Mouse (Mus musculus) forebrain, embryonic 12.5 days (tissue): ENCODE data around the gene Gtf2ird1. TPM values are rescaled to one million over a fixed set of nuclear protein-coding genes. Genes with fewer than 3 reads are reported as not detected.

Experiments
- ATAC-seq: fragments of 200-750 bp; cut with Nextera tagmentation; 2 replicates; pipeline ENCODE4 v1.8.0; 2017; ENCODE audit warnings: moderate TSS enrichment; ENCODE audit not compliant: low FRiP score
- H3K27ac ChIP-seq: fragments of 300-500 bp; sonication (generic); 2 replicates; pipeline ENCODE4 v1.5.1; 2016; ENCODE audit warnings: mild to moderate bottlenecking
- H3K27me3 ChIP-seq: fragments of 300-500 bp; sonication (generic); 2 replicates; pipeline ENCODE4 v1.6.1; 2016; ENCODE audit warnings: mild to moderate bottlenecking
- H3K36me3 ChIP-seq: fragments of 300-500 bp; sonication (generic); replicated peaks from 2 replicates; pipeline ENCODE4 v1.6.1; 2016; ENCODE audit warnings: mild to moderate bottlenecking
- H3K4me1 ChIP-seq: fragments of 300-500 bp; sonication (generic); 2 replicates; pipeline ENCODE4 v1.6.1; 2016
- H3K4me2 ChIP-seq: fragments of 300-500 bp; sonication (generic); 2 replicates; pipeline ENCODE4 v1.6.1; 2016; ENCODE audit warnings: mild to moderate bottlenecking, moderate library complexity
- H3K4me3 ChIP-seq: fragments of 300-500 bp; sonication (generic); replicated peaks from 2 replicates; pipeline ENCODE4 v1.5.1; 2016; ENCODE audit warnings: mild to moderate bottlenecking
- H3K9ac ChIP-seq: fragments of 300-500 bp; sonication (generic); 2 replicates; pipeline ENCODE4 v1.6.1; 2016; ENCODE audit warnings: mild to moderate bottlenecking
- H3K9me3 ChIP-seq: fragments of 300-500 bp; sonication (generic); 2 replicates; pipeline ENCODE4 v1.6.1; 2016
- whole genome bisulfite sequencing: fragments of 180-500 bp; shearing (Covaris S2); methylation state at CpG from one replicate; pipeline ENCODE4 v1.1.7; 2016; 5-methylcytosine and 5-hydroxymethylcytosine counted together
- polyA plus RNA-seq: library from polyadenylated mRNA; unstranded; fragments of >200 nt; fragmentation: Nextera tagmentation; extraction: Ambion mirVana; gene quantifications from 2 replicates; pipeline ENCODE4 v1.2.1, GENCODE M21; 2016

The Gtf2ird1 gene
- 111 and 112 TPM in 2 replicates for polyA plus RNA-seq

DNA sequence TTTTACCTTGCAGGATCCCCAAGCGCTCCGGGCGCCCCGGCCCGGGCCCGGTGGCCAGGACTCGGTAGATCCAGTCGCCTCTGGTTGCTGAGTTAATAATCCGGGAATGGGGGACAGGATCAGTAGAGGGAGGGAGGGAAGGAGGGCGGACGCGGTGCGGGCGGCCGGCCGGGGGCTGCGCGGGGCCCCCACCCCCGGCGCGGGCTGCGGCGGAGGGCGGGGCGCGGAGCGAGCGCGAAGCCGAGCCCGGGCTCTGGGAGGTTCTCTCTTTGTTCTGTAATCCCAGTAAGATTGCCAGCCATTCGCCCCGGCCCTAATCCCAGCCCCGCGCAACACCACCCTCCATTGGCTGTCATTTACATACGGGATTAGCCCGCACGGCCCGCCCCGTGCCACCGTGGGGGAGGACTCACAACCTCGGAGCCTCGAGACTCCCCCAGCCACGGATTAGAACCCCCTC, at the start of gene Gtf2ird1:
TSS of gene Gtf2ird1 (minus strand) at position 214 of the 460 bp plus-strand sequence.
- H3K36me3 ChIP-seq = peaks cover 17% of the 10 kb centered on the region
- H3K4me3 ChIP-seq = peak within 1 kb of the TSS; percentile 77
- H3K9ac ChIP-seq = peak within 1 kb of the TSS; percentile 90
- peak within 1 kb of the TSS; percentile 84 for H3K4me2 ChIP-seq
- 0% methylated on average over 37 of the region's 44 CpGs for WGBS
- H3K4me1 ChIP-seq = peaks cover 20% of the 10 kb centered on the region
- H3K27ac ChIP-seq = peak within 1 kb of the TSS; percentile 91
- no peaks in the 10 kb centered on the region for H3K27me3 ChIP-seq
- ATAC-seq = peak; percentile 90
- 0 out of 2 replicates have a peak, but pooled peaks cover 3% of the 10 kb centered on the region for H3K9me3 ChIP-seq

- Histone ChIP-seq H3K9ac (no peak overlapping the region), H3K4me3 (no peak overlapping the region), H3K9me3 (no peaks in the 10 kb centered on the region), H3K27ac (no peak overlapping the region), H3K4me2 (no peak overlapping the region), H3K36me3 (peaks cover 74% of the 10 kb centered on the region), H3K4me1 (peaks cover 5% of the 10 kb centered on the region; the same call in 1 of the 2 replicates), H3K27me3 (no peaks in the 10 kb centered on the region)
- ATAC-seq = no peak
- WGBS = 78% methylated on average over 9 of the region's 9 CpGs
Observed at GRCm38 (mm10) chr5:134505810-134506292, 49.3 kb upstream of the Gtf2ird1 start.

GRCm38 (mm10) chr5:134502591-134502990, 46.1 kb upstream of the Gtf2ird1 start:
- H3K36me3 ChIP-seq = peaks cover 71% of the 10 kb centered on the region

GRCm38 (mm10) chr5:134501453-134501852, 44.9 kb upstream of the Gtf2ird1 start:
- peaks cover 74% of the 10 kb centered on the region for H3K36me3 ChIP-seq
- no peak overlapping the region for H3K27ac ChIP-seq
- no peaks in the 10 kb centered on the region for H3K27me3 ChIP-seq
- H3K9me3 ChIP-seq = no peaks in the 10 kb centered on the region
- H3K4me1 ChIP-seq = peaks cover 5% of the 10 kb centered on the region; the same call in 1 of the 2 replicates
- WGBS = 88% methylated on average over 9 of the region's 9 CpGs
- ATAC-seq = no peak
- H3K4me3 ChIP-seq = no peak overlapping the region
- H3K9ac ChIP-seq = no peak overlapping the region
- no peak overlapping the region for H3K4me2 ChIP-seq

More at GRCm38 (mm10) chr5:134502591-134502990, 46.1 kb upstream of the Gtf2ird1 start:
- ATAC-seq = no peak
- no peaks in the 10 kb centered on the region for H3K9me3 ChIP-seq
- WGBS = 97% methylated on average over 18 of the region's 18 CpGs
- no peaks in the 10 kb centered on the region for H3K27me3 ChIP-seq
- no peak overlapping the region for H3K9ac ChIP-seq
- H3K4me2 ChIP-seq = no peak overlapping the region
- no peak overlapping the region for H3K4me3 ChIP-seq
- H3K4me1 ChIP-seq = peaks cover 5% of the 10 kb centered on the region; the same call in 1 of the 2 replicates
- H3K27ac ChIP-seq = no peak overlapping the region

DNA sequence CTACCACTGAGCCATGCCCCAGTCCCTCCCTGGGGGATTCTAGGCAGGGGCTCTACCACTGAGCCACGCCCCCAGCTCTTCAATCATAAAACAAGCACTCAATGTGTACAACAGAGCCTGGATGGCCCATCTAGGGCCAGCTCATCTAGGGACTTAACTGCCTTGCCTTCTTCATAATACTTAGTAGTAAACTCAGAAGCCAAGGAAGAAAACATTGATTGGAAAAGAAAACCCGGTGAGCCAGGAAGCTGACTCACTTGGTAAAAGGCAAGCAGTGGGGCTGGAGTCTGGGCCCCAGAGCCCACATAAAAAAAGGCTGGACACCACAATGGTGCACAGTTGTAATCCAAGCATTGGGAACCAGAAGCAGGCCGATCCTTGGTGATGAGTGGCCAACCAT, 44.2 kb upstream of the Gtf2ird1 start:
- 99% methylated on average over 3 of the region's 3 CpGs for WGBS
- Histone ChIP-seq H3K9ac (no peak overlapping the region), H3K27me3 (no peaks in the 10 kb centered on the region), H3K27ac (no peak overlapping the region), H3K4me3 (no peak overlapping the region), H3K4me2 (no peak overlapping the region), H3K36me3 (peaks cover 81% of the 10 kb centered on the region), H3K9me3 (no peaks in the 10 kb centered on the region), H3K4me1 (peaks cover under 1% of the 10 kb centered on the region; the same call in 1 of the 2 replicates)
- ATAC-seq = no peak

- ATAC-seq = no peak
- H3K9ac ChIP-seq = no peak overlapping the region
- no peaks in the 10 kb centered on the region for H3K9me3 ChIP-seq
- H3K27me3 ChIP-seq = no peaks in the 10 kb centered on the region
- 81% methylated on average over 4 of the region's 4 CpGs for WGBS
- no peak overlapping the region for H3K4me3 ChIP-seq
- no peak overlapping the region for H3K27ac ChIP-seq
- no peak overlapping the region for H3K4me2 ChIP-seq
- peaks cover 87% of the 10 kb centered on the region for H3K36me3 ChIP-seq
- no peaks in the 10 kb centered on the region for H3K4me1 ChIP-seq
Observed at GRCm38 (mm10) chr5:134500062-134500461, 43.5 kb upstream of the Gtf2ird1 start.

GRCm38 (mm10) chr5:134497026-134497425, 40.5 kb upstream of the Gtf2ird1 start:
- no peaks in the 10 kb centered on the region for H3K27me3 ChIP-seq
- WGBS = 90% methylated on average over 5 of the region's 5 CpGs
- no peak overlapping the region for H3K4me3 ChIP-seq
- no peak overlapping the region for H3K9ac ChIP-seq
- peaks cover 85% of the 10 kb centered on the region for H3K36me3 ChIP-seq
- no peak overlapping the region for H3K4me2 ChIP-seq
- ATAC-seq = no peak
- no peaks in the 10 kb centered on the region for H3K4me1 ChIP-seq
- H3K9me3 ChIP-seq = no peaks in the 10 kb centered on the region
- no peak overlapping the region for H3K27ac ChIP-seq

GRCm38 (mm10) chr5:134495796-134496195, 39.3 kb upstream of the Gtf2ird1 start:
- no peak overlapping the region for H3K4me2 ChIP-seq
- no peaks in the 10 kb centered on the region for H3K4me1 ChIP-seq
- ATAC-seq = no peak
- whole genome bisulfite sequencing = 89% methylated on average over 4 of the region's 4 CpGs
- no peak overlapping the region for H3K27ac ChIP-seq
- no peaks in the 10 kb centered on the region for H3K27me3 ChIP-seq
- no peaks in the 10 kb centered on the region for H3K9me3 ChIP-seq
- no peak overlapping the region for H3K9ac ChIP-seq
- H3K4me3 ChIP-seq = no peak overlapping the region
- peaks cover 80% of the 10 kb centered on the region for H3K36me3 ChIP-seq

- H3K36me3 ChIP-seq = peaks cover 85% of the 10 kb centered on the region
- H3K9me3 ChIP-seq = no peaks in the 10 kb centered on the region
- no peak overlapping the region for H3K9ac ChIP-seq
- no peak overlapping the region for H3K27ac ChIP-seq
- no peaks in the 10 kb centered on the region for H3K27me3 ChIP-seq
- H3K4me2 ChIP-seq = no peak overlapping the region
- ATAC-seq = no peak
- no peak overlapping the region for H3K4me3 ChIP-seq
- 59% methylated on average over 11 of the region's 11 CpGs for WGBS
- no peaks in the 10 kb centered on the region for H3K4me1 ChIP-seq
Observed at GRCm38 (mm10) chr5:134494142-134494541, 37.6 kb upstream of the Gtf2ird1 start.

DNA sequence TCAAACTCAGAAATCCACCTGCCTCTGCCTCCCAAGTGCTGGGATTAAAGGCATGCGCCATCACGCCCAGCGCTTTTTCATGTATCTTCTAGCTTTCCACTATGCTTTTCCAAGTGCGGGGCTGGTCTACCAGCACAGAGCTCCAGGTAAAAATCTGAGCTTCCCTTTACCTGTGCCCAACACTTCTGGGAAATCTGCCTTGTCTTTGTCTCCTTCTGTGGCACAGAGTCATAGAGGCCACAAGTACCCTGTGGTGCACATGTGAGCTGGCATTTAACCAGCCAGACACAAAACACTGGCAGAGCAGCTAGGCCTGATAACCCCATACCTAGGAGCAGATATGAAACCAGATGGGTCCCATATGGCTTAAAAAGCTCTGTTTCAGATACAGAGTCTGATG, 36.4 kb upstream of the Gtf2ird1 start:
- ATAC-seq = no peak
- 96% methylated on average over 4 of the region's 4 CpGs for WGBS
- Histone ChIP-seq H3K36me3 (peaks cover 76% of the 10 kb centered on the region), H3K27ac (no peak overlapping the region), H3K4me3 (no peak overlapping the region), H3K9ac (no peak overlapping the region), H3K27me3 (no peaks in the 10 kb centered on the region), H3K4me2 (no peak overlapping the region), H3K4me1 (no peaks in the 10 kb centered on the region), H3K9me3 (no peaks in the 10 kb centered on the region)

- 28% methylated on average over 18 of the region's 18 CpGs for WGBS
- Histone ChIP-seq H3K27ac (peak overlapping the region; percentile 42; the same call in 1 of the 2 replicates), H3K27me3 (no peaks in the 10 kb centered on the region), H3K4me1 (no peaks in the 10 kb centered on the region), H3K4me3 (no peak overlapping the region), H3K4me2 (no peak overlapping the region), H3K9me3 (no peaks in the 10 kb centered on the region), H3K36me3 (peaks cover 65% of the 10 kb centered on the region), H3K9ac (no peak overlapping the region)
- peak; percentile 40 for ATAC-seq
Observed at GRCm38 (mm10) chr5:134491712-134492417, 35.3 kb upstream of the Gtf2ird1 start.

DNA sequence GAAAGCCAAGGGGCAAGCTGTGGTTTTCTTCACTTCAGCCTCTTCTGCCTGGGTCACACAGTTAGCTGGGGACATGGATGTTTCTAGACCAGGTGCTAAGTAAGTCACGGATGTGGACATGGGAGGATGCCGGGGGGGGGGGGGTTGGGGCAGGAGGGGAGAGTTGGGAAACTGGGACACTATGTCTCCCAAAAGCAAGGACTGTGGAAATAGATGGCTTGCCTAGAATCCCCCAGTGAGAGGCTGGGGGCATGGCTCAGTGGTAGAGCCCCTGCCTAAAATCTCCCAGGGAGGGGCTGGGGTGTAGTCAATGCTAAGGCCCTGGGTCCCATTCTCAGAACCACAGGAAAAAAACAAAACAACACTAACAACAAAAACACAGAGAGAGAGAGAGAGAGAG, 34.7 kb upstream of the Gtf2ird1 start:
- Histone ChIP-seq H3K36me3 (peaks cover 59% of the 10 kb centered on the region), H3K4me1 (no peaks in the 10 kb centered on the region), H3K4me2 (no peak overlapping the region), H3K9me3 (no peaks in the 10 kb centered on the region), H3K27me3 (no peaks in the 10 kb centered on the region), H3K27ac (no peak overlapping the region), H3K4me3 (no peak overlapping the region), H3K9ac (no peak overlapping the region)
- ATAC-seq = no peak
- WGBS = 94% methylated on average over 2 of the region's 2 CpGs

- Histone ChIP-seq H3K4me2 (no peak overlapping the region), H3K9me3 (no peaks in the 10 kb centered on the region), H3K36me3 (peaks cover 52% of the 10 kb centered on the region), H3K9ac (no peak overlapping the region), H3K27ac (no peak overlapping the region), H3K27me3 (no peaks in the 10 kb centered on the region), H3K4me1 (0 out of 2 replicates have a peak, but pooled peaks cover 2% of the 10 kb centered on the region), H3K4me3 (no peak overlapping the region)
- 88% methylated on average over 12 of the region's 12 CpGs for WGBS
- no peak for ATAC-seq
Observed at GRCm38 (mm10) chr5:134490465-134490864, 33.9 kb upstream of the Gtf2ird1 start.
